Mouse (Mus musculus): ENCODE data around the gene Pikfyve.
A peak's percentile ranks its signal among the peaks of the same experiment; 100 is the strongest.

- TF ChIP-seq POU5F1 (IDR thresholded peaks at IDR 0.05; ENCODE audit: borderline replicate concordance, low read length) = no peak
- TF ChIP-seq CTCF (conservative IDR thresholded peaks at IDR 0.05; ENCODE audit: low read length) = peak; percentile 36
Measured at GRCm38 (mm10) chr1:65312118-65312517, 125.6 kb downstream of the Pikfyve start.
